Mouse (Mus musculus) liver, adult 2 months (tissue): ENCODE measurements around the gene Tmem108.

Experiments
- CTCF ChIP-seq: fragments of 200-500 bp; IDR thresholded peaks from 2 replicates; pipeline ENCODE4 v1.5.1; 2011; ENCODE audit warnings: low read depth, low read length, control low read depth
- POLR2A ChIP-seq: fragments of 200-500 bp; IDR thresholded peaks from 2 replicates; pipeline ENCODE4 v1.6.1; 2011; ENCODE audit warnings: low read length, control low read depth; ENCODE audit not compliant: insufficient read depth; ENCODE audit errors: extremely low read depth

- no peak; the same call in 1 of the 2 replicates for TF ChIP-seq CTCF
- no peak for TF ChIP-seq POLR2A
These were observed 55.9 kb downstream of the Tmem108 start for GRCm38 (mm10) chr9:103705717-103706116.
